Mouse (Mus musculus): ENCODE measurements around the gene 4930512M02Rik. TPM values are rescaled to one million over a fixed set of nuclear protein-coding genes. Genes with fewer than 3 reads are reported as not detected.
"Not testable (repeated sequence)": the region's sequence is repeated elsewhere in the genome, so short reads cannot be mapped to it uniquely, and the experiment has no call there.

4930512M02Rik gene
- total RNA-seq (2017): not detected in 2 replicates

- ATAC-seq (ENCODE audit: extremely low read depth, insufficient number of reproducible peaks, low FRiP score, poor library complexity, severe bottlenecking): not testable (repeated sequence)
Observed at GRCm38 (mm10) chr11:11627735-11628134, at the start of gene 4930512M02Rik. 4930512M02Rik (minus strand) TSS chr11:11627835.

GRCm38 (mm10) chr11:11677165-11677564 is 49.5 kb upstream of the 4930512M02Rik start:
- no peak for ATAC-seq (ENCODE audit: extremely low read depth, insufficient number of reproducible peaks, low FRiP score, poor library complexity, severe bottlenecking)

- ATAC-seq (ENCODE audit: extremely low read depth, insufficient number of reproducible peaks, low FRiP score, poor library complexity, severe bottlenecking): no peak
Observed at GRCm38 (mm10) chr11:11676068-11676741, 48.6 kb upstream of the 4930512M02Rik start.

- ATAC-seq (ENCODE audit: extremely low read depth, insufficient number of reproducible peaks, low FRiP score, poor library complexity, severe bottlenecking): no peak
Observed at GRCm38 (mm10) chr11:11675063-11675462, 47.4 kb upstream of the 4930512M02Rik start.

GRCm38 (mm10) chr11:11672974-11673373 is 45.3 kb upstream of the 4930512M02Rik start:
- no peak for ATAC-seq (ENCODE audit: extremely low read depth, insufficient number of reproducible peaks, low FRiP score, poor library complexity, severe bottlenecking)

GRCm38 (mm10) chr11:11667922-11668290 is 40.3 kb upstream of the 4930512M02Rik start:
- ATAC-seq (ENCODE audit: extremely low read depth, insufficient number of reproducible peaks, low FRiP score, poor library complexity, severe bottlenecking): no peak

- ATAC-seq (ENCODE audit: extremely low read depth, insufficient number of reproducible peaks, low FRiP score, poor library complexity, severe bottlenecking): 0 out of 2 replicates have a peak, but pooled peaks have one; percentile 23
Observed at GRCm38 (mm10) chr11:11667254-11667921, 39.8 kb upstream of the 4930512M02Rik start.

- no peak for ATAC-seq (ENCODE audit: extremely low read depth, insufficient number of reproducible peaks, low FRiP score, poor library complexity, severe bottlenecking)
Observed at GRCm38 (mm10) chr11:11660651-11661050, 33.0 kb upstream of the 4930512M02Rik start.

GRCm38 (mm10) chr11:11658834-11659233 is 31.2 kb upstream of the 4930512M02Rik start:
- ATAC-seq (ENCODE audit: extremely low read depth, insufficient number of reproducible peaks, low FRiP score, poor library complexity, severe bottlenecking): no peak

- ATAC-seq (ENCODE audit: extremely low read depth, insufficient number of reproducible peaks, low FRiP score, poor library complexity, severe bottlenecking): no peak
Observed at GRCm38 (mm10) chr11:11657634-11658033, 30.0 kb upstream of the 4930512M02Rik start.

- ATAC-seq (ENCODE audit: extremely low read depth, insufficient number of reproducible peaks, low FRiP score, poor library complexity, severe bottlenecking): peak; percentile 53; the same call in 1 of the 2 replicates
Observed at GRCm38 (mm10) chr11:11656995-11657530, 29.4 kb upstream of the 4930512M02Rik start.

- no peak for ATAC-seq (ENCODE audit: extremely low read depth, insufficient number of reproducible peaks, low FRiP score, poor library complexity, severe bottlenecking)
Observed at GRCm38 (mm10) chr11:11656388-11656787, 28.8 kb upstream of the 4930512M02Rik start.

GRCm38 (mm10) chr11:11644303-11644702 is 16.7 kb upstream of the 4930512M02Rik start:
- no peak for ATAC-seq (ENCODE audit: extremely low read depth, insufficient number of reproducible peaks, low FRiP score, poor library complexity, severe bottlenecking)

- ATAC-seq (ENCODE audit: extremely low read depth, insufficient number of reproducible peaks, low FRiP score, poor library complexity, severe bottlenecking): no peak
Observed at GRCm38 (mm10) chr11:11624073-11624705, 3.4 kb downstream of the 4930512M02Rik start.

GRCm38 (mm10) chr11:11609243-11609642 is 18.4 kb downstream of the 4930512M02Rik start:
- no peak for ATAC-seq (ENCODE audit: extremely low read depth, insufficient number of reproducible peaks, low FRiP score, poor library complexity, severe bottlenecking)

- ATAC-seq (ENCODE audit: extremely low read depth, insufficient number of reproducible peaks, low FRiP score, poor library complexity, severe bottlenecking): no peak
Observed at GRCm38 (mm10) chr11:11587327-11587726, 40.3 kb downstream of the 4930512M02Rik start.

- no peak for ATAC-seq (ENCODE audit: extremely low read depth, insufficient number of reproducible peaks, low FRiP score, poor library complexity, severe bottlenecking)
Observed at GRCm38 (mm10) chr11:11586423-11586822, 41.2 kb downstream of the 4930512M02Rik start.

GRCm38 (mm10) chr11:11573691-11574090 is 53.9 kb downstream of the 4930512M02Rik start:
- ATAC-seq (ENCODE audit: extremely low read depth, insufficient number of reproducible peaks, low FRiP score, poor library complexity, severe bottlenecking): peak; percentile 94

- no peak for ATAC-seq (ENCODE audit: extremely low read depth, insufficient number of reproducible peaks, low FRiP score, poor library complexity, severe bottlenecking)
Observed at GRCm38 (mm10) chr11:11570747-11571146, 56.9 kb downstream of the 4930512M02Rik start.
